ENCODE assay signal across 19 mouse cellular contexts in genomic region chr6:93828262-93828661, GRCm38 (mm10).
"Had no signal": no experiment of that assay in that cellular context is flagged by ENCODE, and none has a peak within 500 bp of the region (broad histone marks: within the 10 kb centered on the region; RNA-seq: fewer than 3 reads in every experiment).

No protein-coding gene starts in this region.

- DNase-seq: kidney, adult 11 months; kidney, adult 8-10 months; kidney, postnatal 14 days; layer of hippocampus, adult 9-11 months; lung, adult 2 months; lung, postnatal 14 days; lung, postnatal 4 days; right cerebral cortex, adult 18-20 months; right cerebral cortex, postnatal 14 days; right cerebral cortex, postnatal 4 days; thymus, adult 18-20 months; thymus, postnatal 36 days had no signal

- H3K27ac ChIP-seq: layer of hippocampus, adult 2 months; liver, embryonic 14.5 days; midbrain, embryonic 12.5 days; midbrain, embryonic 15.5 days; neural tube, embryonic 12.5 days; neural tube, embryonic 15.5 days had no signal

- H3K9me3 ChIP-seq: midbrain, embryonic 12.5 days; midbrain, embryonic 15.5 days; neural tube, embryonic 12.5 days; neural tube, embryonic 15.5 days had no signal

- H3K36me3 ChIP-seq: midbrain, embryonic 12.5 days; midbrain, embryonic 15.5 days; neural tube, embryonic 12.5 days; neural tube, embryonic 15.5 days had no signal

- ATAC-seq: hindbrain, embryonic 16.5 days; midbrain, embryonic 15.5 days had no signal

- H3K4me2 ChIP-seq: midbrain, embryonic 12.5 days; midbrain, embryonic 15.5 days; neural tube, embryonic 12.5 days; neural tube, embryonic 15.5 days had no signal

- H3K9ac ChIP-seq: liver, embryonic 14.5 days; midbrain, embryonic 12.5 days; midbrain, embryonic 15.5 days; neural tube, embryonic 12.5 days; neural tube, embryonic 15.5 days had no signal

- H3K27me3 ChIP-seq: midbrain, embryonic 12.5 days; midbrain, embryonic 15.5 days; neural tube, embryonic 12.5 days; neural tube, embryonic 15.5 days had no signal

- H3K4me3 ChIP-seq: layer of hippocampus, adult 2 months; midbrain, embryonic 12.5 days; midbrain, embryonic 15.5 days; neural tube, embryonic 12.5 days; neural tube, embryonic 15.5 days had no signal
